Mouse (Mus musculus) G1E-ER4 (cell line): ENCODE measurements around the gene Zfp36l1. TPM values are rescaled to one million over a fixed set of nuclear protein-coding genes. Genes with fewer than 3 reads are reported as not detected.

Experiments
- GATA1 ChIP-seq: IDR thresholded peaks from one replicate; pipeline ENCODE4 v1.8.0; 2012; ENCODE audit warnings: low read length, inconsistent platforms
- polyA plus RNA-seq: library from polyadenylated mRNA; stranded (reverse); fragments of >175 nt; gene quantifications from 2 replicates; pipeline ENCODE4 v1.2.3, GENCODE M21; 2012

Gene Zfp36l1
- polyA plus RNA-seq, 1 experiment: 196 TPM

- no peak for TF ChIP-seq GATA1
Observed at GRCm38 (mm10) chr12:80116206-80117112, 3.6 kb upstream of the Zfp36l1 start.

DNA sequence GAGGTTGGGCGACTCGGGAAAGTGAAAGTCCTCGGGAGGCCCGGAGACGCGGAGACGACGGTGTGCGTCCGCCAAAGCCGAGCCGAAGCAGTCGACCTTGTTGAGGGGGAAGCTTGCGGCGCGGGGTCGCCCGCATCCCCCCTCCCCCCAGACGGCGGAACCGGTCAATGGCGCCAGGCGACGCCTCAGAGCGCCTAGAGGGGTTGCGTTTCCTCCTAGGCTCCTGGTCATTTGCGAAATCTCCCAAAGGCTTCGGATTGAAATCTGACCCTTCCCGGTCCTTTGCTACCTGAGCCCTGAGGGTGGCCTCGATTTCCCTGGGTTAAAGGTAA is 3.0 kb upstream of the Zfp36l1 start:
- no peak for TF ChIP-seq GATA1

DNA sequence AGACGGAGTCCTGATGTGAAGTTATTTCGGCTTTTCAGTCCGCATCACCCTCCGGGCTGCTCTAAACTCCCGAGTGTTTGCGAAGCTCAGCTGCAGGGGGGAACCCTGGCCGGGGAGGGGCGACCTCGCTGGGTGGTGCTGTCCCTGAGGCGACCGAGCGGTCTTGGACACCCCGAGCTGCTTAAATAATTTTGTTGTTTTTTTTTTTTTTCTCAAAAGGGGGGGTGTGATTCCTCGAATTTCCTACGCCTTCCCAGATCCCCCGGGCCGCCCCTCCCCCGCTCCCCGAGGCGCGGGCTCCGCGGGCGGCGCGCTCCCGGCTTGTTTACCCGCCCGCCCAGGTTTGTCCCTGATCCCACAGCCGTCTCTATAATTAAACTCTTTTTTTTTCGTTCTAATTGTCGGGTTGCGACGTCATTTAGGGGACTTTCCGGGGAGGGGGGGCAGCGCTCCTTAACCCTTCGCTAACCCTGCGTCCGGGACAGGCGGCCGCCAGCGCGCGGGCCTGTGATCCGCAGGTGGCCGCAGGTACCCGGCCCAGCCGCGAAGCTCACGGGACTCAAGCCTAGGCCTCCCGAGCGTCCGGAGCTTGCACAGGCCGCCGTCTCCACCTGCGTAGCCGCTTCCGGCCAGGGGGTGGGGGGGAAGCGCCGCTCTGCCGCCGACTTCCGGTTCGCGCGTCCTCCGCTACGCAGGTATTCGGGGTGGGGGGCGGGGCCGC is 2.5 kb upstream of the Zfp36l1 start:
- TF ChIP-seq GATA1: no peak

DNA sequence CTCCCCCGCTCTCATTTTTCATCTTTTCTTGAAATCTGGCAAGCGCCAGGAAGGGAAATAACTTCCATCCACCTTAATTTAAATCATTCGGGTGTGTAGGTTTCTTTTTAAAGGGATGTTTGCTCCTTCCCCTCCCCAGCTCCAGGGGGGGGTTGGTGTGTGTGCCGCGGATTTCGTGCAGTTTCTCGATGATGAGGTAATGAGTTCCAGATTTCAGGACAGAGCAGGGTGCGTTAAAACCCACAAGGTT is 2.0 kb upstream of the Zfp36l1 start:
- TF ChIP-seq GATA1: no peak

DNA sequence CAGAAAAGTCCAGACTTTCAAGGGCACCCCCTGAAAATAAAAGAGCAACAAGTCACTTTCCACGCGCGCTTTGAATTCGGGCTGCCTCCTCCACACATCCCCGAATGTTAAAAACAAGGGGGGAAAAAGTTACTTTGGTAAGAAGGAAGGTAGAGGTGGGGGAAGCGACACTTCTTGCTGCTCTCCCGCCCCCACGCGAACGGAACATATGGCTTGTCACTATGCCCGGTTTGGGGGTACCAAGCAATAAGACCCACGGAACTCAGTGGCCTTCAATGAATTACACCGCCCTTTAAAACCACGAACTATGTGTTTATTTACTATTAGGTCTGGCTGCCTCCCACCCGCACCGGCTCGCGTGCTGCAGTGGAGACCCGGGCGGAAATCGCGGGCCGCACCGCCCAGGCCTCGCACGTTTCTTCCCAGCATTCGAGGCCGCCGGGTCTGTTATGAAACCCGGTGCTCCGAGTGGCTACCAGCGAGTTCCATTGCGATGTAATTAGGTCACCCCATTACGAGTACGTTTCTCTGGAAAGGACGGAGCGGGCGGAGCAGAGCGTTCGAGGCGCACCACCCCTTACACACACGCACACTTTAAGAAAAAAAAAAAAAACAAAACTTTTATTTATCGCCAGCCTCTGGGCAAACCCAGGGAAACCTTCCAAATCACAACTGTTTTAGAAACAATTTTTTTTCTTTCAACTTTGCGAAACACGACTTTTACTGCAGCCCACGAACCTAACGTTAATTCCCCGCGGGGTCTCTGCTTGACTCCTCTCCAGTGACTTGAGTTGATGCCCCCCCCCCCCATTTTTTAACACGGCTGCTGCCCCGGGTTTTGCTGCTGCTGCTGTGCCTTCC is 1.4 kb upstream of the Zfp36l1 start:
- TF ChIP-seq GATA1: no peak

DNA sequence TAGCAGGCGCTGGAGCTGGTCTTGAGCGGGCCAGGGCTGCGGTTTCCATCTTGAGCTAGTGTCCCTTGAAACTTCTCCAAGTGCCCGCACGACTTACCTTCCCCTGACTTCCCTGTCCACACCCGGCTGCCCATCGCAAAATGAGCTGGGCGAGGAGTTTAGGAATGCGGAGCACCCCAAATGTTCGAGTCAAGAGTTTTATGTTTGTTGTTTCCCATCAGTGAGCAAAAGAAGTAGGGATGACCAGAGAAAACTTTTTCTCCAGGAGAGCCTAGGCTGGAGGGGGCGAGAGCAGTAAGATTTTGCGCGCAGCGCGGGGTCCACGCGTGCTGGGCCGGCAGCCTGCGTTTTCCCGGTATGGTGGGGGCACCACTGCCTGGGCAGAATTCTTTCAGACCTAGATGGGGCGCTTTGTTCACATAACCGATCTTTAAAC is 791 bp upstream of the Zfp36l1 start:
- no peak for TF ChIP-seq GATA1

DNA sequence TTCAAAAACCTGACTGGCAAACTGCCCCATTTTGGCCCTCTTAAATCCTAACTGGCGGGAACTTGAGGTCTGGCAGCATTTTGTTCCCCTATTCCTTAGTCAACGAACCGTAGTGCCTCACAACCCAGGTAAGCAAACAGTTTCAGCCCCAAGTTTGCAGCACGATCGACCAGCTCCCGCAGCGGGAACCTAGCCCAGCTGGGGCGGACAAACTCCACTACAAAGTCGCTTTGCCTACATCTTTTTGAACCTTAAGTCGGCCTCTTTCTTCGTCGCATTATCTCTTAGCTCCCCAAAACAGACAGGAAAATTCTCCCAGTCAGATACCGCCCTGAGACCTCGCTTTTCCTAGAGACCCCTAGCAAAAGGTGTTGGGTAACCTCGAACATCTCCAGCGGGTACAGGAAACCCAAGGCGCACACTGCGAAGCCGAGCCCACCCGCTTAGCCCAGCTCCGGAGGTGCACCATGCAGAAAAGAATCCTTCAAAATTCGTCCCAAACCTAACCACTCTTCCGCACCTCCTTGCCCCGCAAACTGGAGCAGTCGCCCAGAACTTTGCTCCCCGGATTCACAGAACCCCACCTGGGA is 647 bp downstream of the Zfp36l1 start:
- TF ChIP-seq GATA1: no peak

GRCm38 (mm10) chr12:80111131-80112070 is 1.4 kb downstream of the Zfp36l1 start:
- TF ChIP-seq GATA1: no peak

GRCm38 (mm10) chr12:80110546-80110870 is 2.3 kb downstream of the Zfp36l1 start:
- TF ChIP-seq GATA1: no peak

- TF ChIP-seq GATA1: no peak
Observed at GRCm38 (mm10) chr12:80109753-80110545, 2.9 kb downstream of the Zfp36l1 start.

DNA sequence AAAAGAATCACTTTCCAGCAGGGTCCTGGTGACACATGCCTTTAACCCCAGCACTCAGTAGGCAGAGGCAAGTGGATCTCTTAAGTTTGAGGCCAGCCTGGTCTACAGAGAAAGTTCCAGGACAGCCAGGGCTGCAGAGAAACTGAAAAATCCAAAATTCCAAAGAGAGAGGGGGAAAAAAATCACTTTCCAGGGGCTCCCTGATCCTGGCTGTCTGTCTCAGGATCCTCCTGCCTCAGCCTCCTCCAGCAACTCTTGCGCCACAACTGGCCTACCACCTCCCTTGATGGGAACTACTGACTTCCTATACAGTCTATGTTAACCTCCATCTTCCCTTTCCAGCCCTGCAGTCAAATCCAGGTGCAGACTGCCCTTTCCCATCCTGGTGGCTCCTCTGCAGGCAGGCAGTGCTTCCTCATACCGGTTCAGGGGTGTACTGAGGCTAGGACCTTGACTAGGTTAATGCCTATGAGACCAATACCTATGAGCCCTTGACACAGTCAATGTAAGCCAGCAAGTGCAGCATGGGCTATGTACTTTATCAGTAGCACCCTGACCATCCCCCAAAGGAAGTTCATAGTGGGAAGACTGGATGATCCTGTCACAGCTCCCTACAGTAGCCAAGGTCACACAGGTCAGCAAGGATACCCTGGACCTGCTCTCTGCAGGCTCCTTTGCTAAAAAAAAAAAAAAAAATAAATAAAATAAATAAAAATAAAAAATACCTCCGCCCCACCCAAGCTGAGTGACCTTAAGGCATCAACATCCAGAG is 5.7 kb downstream of the Zfp36l1 start:
- TF ChIP-seq GATA1: no peak

GRCm38 (mm10) chr12:80106138-80106895 is 6.5 kb downstream of the Zfp36l1 start:
- TF ChIP-seq GATA1: no peak
